Mouse (Mus musculus) layer of hippocampus, adult 2 months (tissue): ENCODE measurements at regions not wholly inside any gene's neighbourhood (a gene's known extent, or its start where the extent isn't known, plus 50 kb on each side); places are given as distances from the start of the nearest gene placed in this dataset.
A peak's percentile ranks its signal among the peaks of the same experiment; 100 is the strongest.

ENCODE experiments used
- DNase-seq, 2 experiments: peaks; one replicate each; pipeline ENCODE4 v3.0.0; 2022; ENCODE audit warnings: low spot score in 2 of 2
- H3K27ac ChIP-seq: fragments of 200-600 bp; 2 replicates; pipeline ENCODE4 v1.8.1; 2022
- H3K4me3 ChIP-seq: fragments of 200-600 bp; 2 replicates; pipeline ENCODE4 v1.8.1; 2022; ENCODE audit warnings: mild to moderate bottlenecking
- CTCF ChIP-seq: fragments of 200-600 bp; conservative IDR thresholded peaks from 2 replicates; pipeline ENCODE4 v1.8.1; 2022; ENCODE audit warnings: antibody characterized with exemption, mild to moderate bottlenecking, moderate library complexity

DNA sequence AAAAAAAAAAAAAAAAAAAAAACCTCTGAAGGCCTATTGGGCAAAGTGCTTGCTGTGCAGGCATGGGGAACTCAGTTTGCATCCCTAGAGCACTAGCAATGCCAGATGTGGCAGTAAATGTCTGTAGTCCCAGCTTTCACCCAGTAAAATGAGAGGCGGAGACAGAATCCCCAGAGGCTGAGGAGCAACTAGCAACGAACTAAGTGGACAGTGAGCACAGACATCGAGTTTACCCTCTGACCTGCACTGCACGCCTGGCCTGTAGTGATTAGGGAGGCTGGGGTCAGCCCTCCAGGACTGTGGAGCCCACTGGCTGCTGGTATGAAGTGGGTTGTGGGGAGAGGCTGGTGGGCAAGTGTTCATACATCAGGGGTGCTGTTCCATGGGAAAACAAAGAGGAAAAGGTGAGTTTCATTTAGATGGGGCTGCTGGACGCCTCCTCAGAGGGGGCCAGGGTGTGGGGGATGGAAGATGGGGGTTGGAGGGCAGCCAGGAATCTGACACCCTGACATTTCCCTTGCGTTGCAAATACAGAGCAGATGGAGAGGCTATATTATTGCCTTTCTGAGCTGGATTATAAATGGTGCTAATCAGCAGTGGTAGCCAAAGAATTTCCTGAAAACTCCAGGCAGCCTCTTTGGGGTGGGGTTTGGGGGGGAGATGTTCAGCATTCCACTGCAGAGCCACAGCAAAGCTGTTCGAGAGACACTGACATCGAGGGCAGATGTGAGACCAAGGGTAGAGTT is 109.0 kb downstream of the Nxnl2 start:
- no peak overlapping the region for H3K27ac ChIP-seq
- no peak for TF ChIP-seq CTCF
- no peak overlapping the region for H3K4me3 ChIP-seq
- no peak for DNase-seq

DNA sequence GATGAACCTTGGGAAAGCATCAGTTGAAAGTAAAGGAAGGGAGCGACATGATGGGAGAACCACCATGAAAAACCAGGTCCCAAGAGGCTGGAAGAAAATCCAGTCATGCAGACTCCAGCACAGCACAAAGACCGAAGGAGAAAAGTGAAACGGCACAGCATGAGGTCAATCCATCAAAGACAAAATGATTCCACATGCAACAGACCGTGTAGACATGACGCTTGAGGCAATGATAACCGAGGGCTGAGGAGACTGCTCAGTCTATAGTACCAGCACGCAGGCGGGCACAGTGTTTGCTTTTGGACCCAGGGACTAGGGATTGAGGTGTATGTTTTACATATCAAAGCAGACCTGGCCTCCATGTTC is 109.5 kb downstream of the Nxnl2 start:
- DNase-seq: no peak
- no peak overlapping the region for H3K27ac ChIP-seq
- TF ChIP-seq CTCF: no peak
- H3K4me3 ChIP-seq: no peak overlapping the region

DNA sequence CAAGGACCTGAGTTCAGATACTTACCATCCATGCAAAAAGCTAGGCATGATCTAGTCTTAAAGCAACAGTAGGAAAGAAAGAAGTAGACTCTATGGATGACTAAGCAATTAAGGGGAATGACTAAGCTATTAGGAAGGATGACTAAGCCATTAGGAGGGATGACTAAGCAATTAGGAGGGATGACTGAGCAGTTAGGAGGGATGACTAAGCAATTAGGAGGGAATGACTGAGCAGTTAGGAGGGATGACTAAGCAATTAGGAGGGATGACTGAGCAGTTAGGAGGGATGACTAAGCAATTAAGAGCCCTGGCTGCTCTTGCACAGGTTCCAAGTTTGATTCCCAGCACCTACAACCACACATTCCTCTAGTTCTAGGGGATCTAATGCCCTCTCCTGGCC is 113.9 kb downstream of the Nxnl2 start:
- Histone ChIP-seq H3K27ac (no peak overlapping the region), H3K4me3 (no peak overlapping the region)
- TF ChIP-seq CTCF: no peak
- DNase-seq: no peak

DNA sequence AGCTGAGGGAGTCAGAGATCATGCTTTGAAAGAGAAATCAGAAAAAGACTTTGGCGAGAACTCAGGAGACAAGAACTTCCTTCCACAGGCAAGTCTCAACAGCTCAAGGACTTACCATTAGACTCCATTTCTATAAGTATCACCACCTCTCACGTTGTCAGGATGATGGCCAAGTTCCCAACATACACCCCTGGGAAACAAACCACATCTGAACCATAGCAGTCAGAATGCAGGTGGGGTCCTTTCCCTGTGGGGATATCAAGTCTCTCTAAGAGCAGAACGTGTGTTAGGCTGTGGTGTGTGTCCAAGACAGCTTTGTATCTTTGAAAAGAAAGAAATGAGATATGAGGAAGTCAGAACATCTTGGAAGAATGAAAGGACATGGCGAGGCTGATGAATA is 118.6 kb downstream of the Nxnl2 start:
- TF ChIP-seq CTCF: no peak
- no peak overlapping the region for H3K4me3 ChIP-seq
- no peak for DNase-seq
- H3K27ac ChIP-seq: no peak overlapping the region

DNA sequence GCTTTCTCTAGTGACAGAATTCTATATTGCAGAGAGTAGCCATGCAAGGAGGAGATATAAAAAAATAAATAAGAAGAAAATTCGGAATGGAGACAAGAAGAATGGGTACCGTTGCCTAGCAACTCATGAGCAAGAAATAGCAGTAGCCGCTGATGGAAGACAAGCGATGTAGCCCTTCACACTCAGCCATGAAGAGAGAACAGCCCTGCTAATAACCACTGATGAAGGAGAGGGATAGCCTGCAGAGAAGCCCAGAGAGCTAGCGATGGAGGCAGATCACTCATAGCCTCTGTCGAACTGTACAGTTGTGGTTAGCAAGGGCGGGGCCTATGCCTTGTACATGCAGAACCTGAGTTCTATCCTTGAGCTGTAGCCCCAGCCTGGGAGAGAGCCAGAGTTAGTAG is 118.4 kb upstream of the S1pr3 start:
- no peak overlapping the region for H3K4me3 ChIP-seq
- DNase-seq: peak in 1 of 2 experiments; percentile 19
- H3K27ac ChIP-seq: peak overlapping the region; percentile 28; the same call in 1 of the 2 replicates
- no peak for TF ChIP-seq CTCF

DNA sequence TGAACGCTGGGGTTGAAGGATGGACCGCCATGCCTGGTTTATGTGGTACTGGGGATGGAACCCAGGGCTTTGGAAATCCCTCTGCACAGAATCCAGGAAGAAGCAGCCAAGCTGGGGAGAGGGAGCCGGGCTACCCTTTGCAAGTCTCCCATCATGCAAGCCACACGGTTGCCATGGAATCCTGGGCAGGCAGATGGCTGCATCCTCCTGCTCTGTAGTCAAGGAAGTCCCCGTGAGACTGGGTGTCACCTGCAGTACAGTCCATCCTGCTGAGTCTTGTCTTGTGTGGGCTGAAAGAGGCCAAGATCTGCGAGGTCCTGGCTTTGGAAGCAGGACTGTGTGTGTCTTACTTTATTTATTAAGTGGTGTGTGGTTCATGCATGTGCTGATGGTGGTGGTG is 117.5 kb upstream of the S1pr3 start:
- DNase-seq: peak in 1 of 2 experiments; percentile 23
- no peak for TF ChIP-seq CTCF
- no peak overlapping the region for H3K4me3 ChIP-seq
- H3K27ac ChIP-seq: no peak overlapping the region

DNA sequence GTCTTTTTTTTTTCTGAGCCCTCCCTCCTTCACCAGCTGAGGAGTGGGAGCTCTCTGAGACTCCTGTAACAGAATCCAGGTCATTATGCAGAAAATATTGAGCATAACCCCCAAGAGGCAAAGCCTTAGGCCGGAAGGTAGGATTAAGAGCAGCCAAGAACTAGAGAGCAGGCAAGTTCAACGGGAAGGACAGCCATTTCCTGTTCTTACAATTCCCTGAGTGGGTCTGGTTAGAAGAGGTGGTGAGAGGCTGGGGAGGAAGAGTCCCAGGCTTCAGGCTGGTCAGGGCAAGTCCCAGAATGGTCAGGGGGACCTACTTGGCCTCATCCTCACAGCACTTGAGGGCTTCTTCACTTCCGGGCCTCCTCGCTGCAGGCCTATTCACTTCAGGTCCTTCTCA is 115.4 kb upstream of the S1pr3 start:
- DNase-seq: no peak
- H3K27ac ChIP-seq: no peak overlapping the region
- no peak for TF ChIP-seq CTCF
- no peak overlapping the region for H3K4me3 ChIP-seq

DNA sequence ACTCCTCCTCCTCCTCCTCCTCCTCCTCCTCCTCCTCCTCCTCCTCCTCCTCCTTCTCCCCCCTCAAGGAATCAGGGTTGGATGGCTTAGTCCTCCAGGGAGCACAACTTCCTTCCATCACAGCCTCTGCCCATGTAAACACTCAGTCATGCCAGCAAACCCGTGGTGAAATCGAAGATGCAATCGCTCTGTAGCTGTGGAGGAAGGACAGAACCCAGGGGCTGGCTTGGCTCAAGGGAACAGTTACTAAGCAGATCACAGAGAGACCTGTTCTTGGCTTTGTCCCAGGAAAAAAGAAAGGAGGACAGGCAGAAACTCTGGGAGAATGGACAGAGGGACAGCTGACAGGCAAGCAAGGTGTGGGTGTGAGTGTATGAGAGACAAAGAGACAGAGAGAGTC is 112.6 kb upstream of the S1pr3 start:
- no peak overlapping the region for H3K27ac ChIP-seq
- no peak for TF ChIP-seq CTCF
- DNase-seq: no peak

DNA sequence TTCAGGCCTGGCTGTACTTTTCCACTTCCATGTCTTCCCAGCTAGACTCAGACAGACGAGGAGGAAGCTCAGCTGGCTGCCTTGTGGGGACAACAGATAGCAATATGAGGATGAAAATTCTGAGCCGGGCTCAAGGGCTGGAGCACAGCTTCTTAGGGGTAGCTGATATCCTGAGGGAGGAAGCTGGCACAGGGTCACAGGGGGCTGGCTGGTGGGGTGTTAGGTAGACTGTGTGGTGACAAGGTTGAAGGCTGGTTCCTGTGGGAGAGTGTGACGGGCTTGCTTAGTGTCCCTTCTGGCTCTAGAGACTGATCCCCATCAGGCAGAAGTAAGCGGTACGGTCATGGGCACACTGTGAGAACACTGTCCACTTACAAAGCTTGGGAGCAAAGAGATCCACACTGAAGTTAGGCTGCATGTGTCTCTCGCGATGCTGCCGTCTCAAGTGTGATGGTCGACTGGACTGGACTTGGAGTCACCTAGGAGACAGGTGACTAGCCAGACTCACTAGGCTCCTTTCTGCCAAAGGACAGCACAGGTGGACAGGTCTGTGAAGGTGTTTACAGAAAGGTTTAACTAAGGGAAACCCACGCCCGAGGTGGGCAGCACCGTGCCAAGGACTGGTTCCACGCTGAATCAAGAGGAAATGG is 111.1 kb upstream of the S1pr3 start:
- TF ChIP-seq CTCF: no peak

More for the DNA sequence above, 112.6 kb upstream of the S1pr3 start:
- H3K4me3 ChIP-seq: no peak overlapping the region

DNA sequence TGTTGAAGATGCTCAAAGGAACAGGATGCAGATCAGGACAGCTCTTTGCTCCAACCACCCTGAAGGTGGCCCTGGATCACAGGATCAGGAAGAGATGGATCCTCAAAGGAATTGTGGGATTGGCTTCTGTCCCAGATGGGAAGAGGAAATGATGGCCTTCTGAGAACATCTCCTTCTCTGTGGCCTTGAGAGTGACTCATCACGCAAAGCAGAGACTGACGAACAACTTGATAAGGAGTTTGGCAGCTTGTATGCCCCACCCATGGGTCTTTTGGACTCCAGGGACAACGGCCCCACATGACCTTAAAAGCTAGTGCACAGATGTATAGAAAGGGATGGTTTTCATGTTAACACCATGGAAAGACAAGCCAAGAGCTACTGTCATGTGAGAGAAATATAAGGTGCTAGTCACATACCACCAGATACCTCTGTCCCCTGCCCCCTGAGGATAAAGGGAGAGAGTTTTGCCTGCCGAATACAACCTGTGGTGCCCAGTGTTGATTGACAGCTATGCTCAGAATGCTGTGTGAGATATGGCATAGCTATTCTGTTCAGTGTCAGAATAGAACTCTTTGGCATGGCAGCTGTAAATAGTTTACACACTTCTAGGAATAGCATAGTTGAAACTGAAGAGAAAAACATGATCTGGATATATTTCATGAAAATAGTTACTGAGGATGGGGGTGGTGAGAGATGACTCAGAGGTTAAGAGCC is 109.2 kb upstream of the S1pr3 start:
- no peak overlapping the region for H3K27ac ChIP-seq
- H3K4me3 ChIP-seq: no peak overlapping the region
- DNase-seq: no peak
- no peak for TF ChIP-seq CTCF

More for the DNA sequence above, 111.1 kb upstream of the S1pr3 start:
- Histone ChIP-seq H3K27ac (no peak overlapping the region), H3K4me3 (no peak overlapping the region)
- no peak for DNase-seq

DNA sequence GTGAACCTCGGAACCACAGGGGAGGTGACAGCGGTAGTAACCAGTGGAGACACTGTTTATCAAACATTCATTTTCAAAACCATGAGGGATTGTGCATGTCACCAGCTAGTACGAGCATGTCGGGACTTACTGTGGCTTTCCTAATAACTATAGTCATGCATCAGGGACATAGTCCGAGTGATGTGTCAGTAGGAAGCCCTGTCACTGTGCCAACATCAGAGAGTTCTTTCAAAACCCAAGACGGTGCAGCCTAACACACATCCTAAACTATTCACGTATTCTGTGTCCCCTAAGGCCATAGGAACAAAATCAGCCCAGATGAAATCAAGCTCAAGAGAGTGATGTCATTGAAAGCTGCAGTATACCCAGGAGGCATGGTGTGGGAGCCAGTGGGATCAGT is 107.0 kb upstream of the S1pr3 start:
- no peak for DNase-seq
- Histone ChIP-seq H3K4me3 (no peak overlapping the region), H3K27ac (no peak overlapping the region)
- TF ChIP-seq CTCF: no peak

DNA sequence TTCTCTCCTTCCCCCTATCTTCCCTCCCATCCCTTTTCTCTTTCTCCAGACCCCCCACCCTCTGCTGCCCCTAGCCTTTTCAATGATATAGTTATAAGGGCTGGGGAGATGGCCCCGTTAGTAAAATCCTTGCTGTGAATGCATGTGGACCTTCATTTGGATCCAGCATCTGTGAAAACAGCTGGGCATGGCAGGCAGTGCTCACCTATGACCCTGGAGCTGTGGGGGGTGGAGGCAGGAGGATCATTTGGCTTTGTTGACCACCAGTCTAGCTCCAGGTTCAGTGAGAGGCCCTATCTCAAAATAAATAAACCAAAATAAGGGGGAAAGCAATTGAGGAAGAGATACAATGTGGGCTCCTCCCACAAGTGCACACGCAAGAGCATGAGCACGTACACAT is 105.3 kb upstream of the S1pr3 start:
- no peak for TF ChIP-seq CTCF
- DNase-seq: no peak
- H3K4me3 ChIP-seq: no peak overlapping the region
- H3K27ac ChIP-seq: no peak overlapping the region

DNA sequence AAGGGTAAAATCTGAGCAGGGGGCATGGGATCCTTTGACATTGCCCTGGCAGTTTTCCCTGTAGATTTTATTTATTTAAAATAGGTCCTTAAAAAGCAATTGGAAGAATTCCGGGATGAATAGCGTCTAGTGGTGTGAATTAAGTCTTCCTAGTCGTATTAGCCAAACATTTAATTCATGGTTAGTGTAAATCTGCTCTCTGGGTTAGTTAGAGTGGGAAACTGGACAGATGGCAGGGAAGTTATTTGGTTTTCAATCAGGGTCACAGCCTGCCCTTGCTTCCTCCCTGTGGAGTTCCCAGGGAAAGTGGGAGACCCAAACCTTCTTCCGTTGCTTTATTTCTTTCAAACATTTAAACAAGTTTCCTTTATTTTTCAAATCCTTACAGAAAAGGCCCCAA is 103.8 kb upstream of the S1pr3 start:
- DNase-seq: no peak
- Histone ChIP-seq H3K27ac (no peak overlapping the region), H3K4me3 (no peak overlapping the region)
- TF ChIP-seq CTCF: no peak
